Mouse (Mus musculus) erythroblast, adult 5-6 weeks (primary cell): ENCODE measurements around the gene Nelfcd. TPM values are rescaled to one million over a fixed set of nuclear protein-coding genes. Genes with fewer than 3 reads are reported as not detected.

Source experiments
- ATAC-seq: replicated peaks from 2 replicates; pipeline ENCODE4 v1.8.0; 2016; ENCODE audit warnings: moderate number of reproducible peaks, mild to moderate bottlenecking, moderate TSS enrichment, inconsistent platforms; ENCODE audit not compliant: poor library complexity, low FRiP score, severe bottlenecking
- total RNA-seq, 2 experiments: library from RNA; stranded (forward) in 1 of 2; stranded (reverse) in 1 of 2; fragments of 150-400 nt in 1 of 2; fragments of 200-764, 138-1000 nt in 1 of 2; gene quantifications; 2 replicates each; pipeline versions ENCODE4 v1.2.3 to v1.2.4; 2015 to 2017; ENCODE audit warnings: low replicate concordance in 2 of 2

Gene Nelfcd
- total RNA-seq (2015; ENCODE audit: low replicate concordance) (6.9 and 17.3 TPM in 2 replicates), total RNA-seq (2017; ENCODE audit: low replicate concordance) (24.7 and 26.9 TPM in 2 replicates)

- ATAC-seq: peak; percentile 94
Measured at GRCm38 (mm10) chr2:174415731-174416310, at the start of gene Nelfcd. TSS of gene Nelfcd (plus strand) at chr2:174415804.

- no peak; the same call in 1 of the 2 replicates for ATAC-seq
Measured at GRCm38 (mm10) chr2:174366571-174366970, 49.0 kb upstream of the Nelfcd start.

GRCm38 (mm10) chr2:174381021-174381420, 34.6 kb upstream of the Nelfcd start:
- no peak for ATAC-seq

GRCm38 (mm10) chr2:174391936-174392335, 23.7 kb upstream of the Nelfcd start:
- ATAC-seq: no peak

GRCm38 (mm10) chr2:174392554-174392953, 23.1 kb upstream of the Nelfcd start:
- ATAC-seq: no peak

GRCm38 (mm10) chr2:174393383-174393782, 22.2 kb upstream of the Nelfcd start:
- ATAC-seq: no peak

- no peak for ATAC-seq
Measured at GRCm38 (mm10) chr2:174396643-174397042, 19.0 kb upstream of the Nelfcd start.

- no peak for ATAC-seq
Measured at GRCm38 (mm10) chr2:174397065-174397464, 18.5 kb upstream of the Nelfcd start.

GRCm38 (mm10) chr2:174397881-174398280, 17.7 kb upstream of the Nelfcd start:
- no peak for ATAC-seq

- no peak for ATAC-seq
Measured at GRCm38 (mm10) chr2:174400396-174400795, 15.2 kb upstream of the Nelfcd start.

- ATAC-seq: no peak
Measured at GRCm38 (mm10) chr2:174410222-174410621, 5.4 kb upstream of the Nelfcd start.

- ATAC-seq: no peak
Measured at GRCm38 (mm10) chr2:174413127-174413526, 2.5 kb upstream of the Nelfcd start.

GRCm38 (mm10) chr2:174415001-174415730, 438 bp upstream of the Nelfcd start:
- ATAC-seq: no peak

- ATAC-seq: no peak
Measured at GRCm38 (mm10) chr2:174421107-174421506, 5.5 kb downstream of the Nelfcd start.

GRCm38 (mm10) chr2:174424301-174425085, 8.9 kb downstream of the Nelfcd start:
- no peak for ATAC-seq

- ATAC-seq: no peak
Measured at GRCm38 (mm10) chr2:174426856-174427255, 11.3 kb downstream of the Nelfcd start.

- ATAC-seq: no peak
Measured at GRCm38 (mm10) chr2:174428076-174428835, 12.7 kb downstream of the Nelfcd start.

- no peak for ATAC-seq
Measured at GRCm38 (mm10) chr2:174428996-174429591, 13.5 kb downstream of the Nelfcd start.

- ATAC-seq: no peak
Measured at GRCm38 (mm10) chr2:174434943-174435342, 19.3 kb downstream of the Nelfcd start.
